Mouse (Mus musculus) limb, embryonic 10.5 days (tissue): Measurements from ENCODE around the gene Tfb2m. TPM values are rescaled to one million over a fixed set of nuclear protein-coding genes. Genes with fewer than 3 reads are reported as not detected.

Experiments
- DNase-seq: peaks from one replicate; pipeline ENCODE4 v3.0.0-alpha.2; 2017; ENCODE audit warnings: low spot score
- H3K27ac ChIP-seq: fragments of 300-500 bp; sonication (generic); 2 replicates; pipeline ENCODE4 v1.5.1; 2016; ENCODE audit warnings: mild to moderate bottlenecking
- H3K27me3 ChIP-seq: fragments of 300-500 bp; sonication (generic); 2 replicates; pipeline ENCODE4 v1.6.1; 2016; ENCODE audit warnings: low read depth, mild to moderate bottlenecking; ENCODE audit not compliant: poor library complexity, severe bottlenecking
- H3K36me3 ChIP-seq: fragments of 300-500 bp; sonication (generic); 2 replicates; pipeline ENCODE4 v1.6.1; 2016; ENCODE audit warnings: mild to moderate bottlenecking, moderate library complexity
- H3K4me1 ChIP-seq: fragments of 300-500 bp; sonication (generic); 2 replicates; pipeline ENCODE4 v1.6.1; 2016
- H3K4me3 ChIP-seq: fragments of 300-500 bp; sonication (generic); 2 replicates; pipeline ENCODE4 v1.5.1; 2016; ENCODE audit warnings: mild to moderate bottlenecking, moderate library complexity
- H3K9me3 ChIP-seq: fragments of 300-500 bp; sonication (generic); replicated peaks from 2 replicates; pipeline ENCODE4 v1.6.1; 2016; ENCODE audit warnings: mild to moderate bottlenecking
- WGBS: fragments of 180-500 bp; shearing (Covaris S2); methylation state at CpG from one replicate; pipeline ENCODE4 v1.1.7; 2016; 5-methylcytosine and 5-hydroxymethylcytosine counted together
- polyA plus RNA-seq: library from polyadenylated mRNA; unstranded; fragments of >200 nt; fragmentation: Nextera tagmentation; extraction: Ambion mirVana; gene quantifications from 2 replicates; pipeline ENCODE4 v1.2.1, GENCODE M21; 2016

The Tfb2m gene
- polyA plus RNA-seq, 1 experiment from 2014 or later = 25.5 TPM

GRCm38 (mm10) chr1:179573650-179574206, 27.7 kb upstream of the Tfb2m start:
- no peaks in the 10 kb centered on the region for H3K27me3 ChIP-seq
- no peaks in the 10 kb centered on the region for H3K36me3 ChIP-seq
- H3K9me3 ChIP-seq = no peaks in the 10 kb centered on the region
- H3K4me1 ChIP-seq = peaks cover 6% of the 10 kb centered on the region; the same call in 1 of the 2 replicates
- no peak overlapping the region for H3K4me3 ChIP-seq
- no peak for DNase-seq
- no peak overlapping the region for H3K27ac ChIP-seq
- WGBS = 89% methylated on average over 6 of the region's 6 CpGs

DNA sequence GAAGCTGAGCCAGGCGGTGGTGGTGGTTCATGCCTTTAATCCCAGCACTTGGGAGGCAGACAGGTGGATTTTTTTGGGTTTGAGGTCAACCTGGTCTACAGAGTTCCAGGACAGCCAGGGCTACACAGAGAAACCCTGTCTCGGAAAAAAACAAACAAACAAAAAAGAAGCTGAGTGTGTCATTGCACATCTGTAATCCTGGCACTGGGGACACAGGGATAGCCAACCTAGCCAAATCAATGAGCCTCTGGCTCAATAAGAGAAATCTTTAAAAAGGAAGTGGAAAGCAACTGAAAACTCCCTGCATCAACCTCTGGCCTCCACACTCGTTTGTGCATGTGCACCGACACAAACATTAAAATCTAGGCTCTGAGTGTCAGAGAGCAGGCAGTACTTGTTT, 25.6 kb upstream of the Tfb2m start:
- H3K36me3 ChIP-seq = no peaks in the 10 kb centered on the region
- H3K9me3 ChIP-seq = no peaks in the 10 kb centered on the region
- peaks cover 15% of the 10 kb centered on the region for H3K4me1 ChIP-seq
- H3K27me3 ChIP-seq = no peaks in the 10 kb centered on the region
- 90% methylated on average over 4 of the region's 4 CpGs for WGBS
- H3K4me3 ChIP-seq = no peak overlapping the region
- H3K27ac ChIP-seq = no peak overlapping the region
- DNase-seq = no peak

DNA sequence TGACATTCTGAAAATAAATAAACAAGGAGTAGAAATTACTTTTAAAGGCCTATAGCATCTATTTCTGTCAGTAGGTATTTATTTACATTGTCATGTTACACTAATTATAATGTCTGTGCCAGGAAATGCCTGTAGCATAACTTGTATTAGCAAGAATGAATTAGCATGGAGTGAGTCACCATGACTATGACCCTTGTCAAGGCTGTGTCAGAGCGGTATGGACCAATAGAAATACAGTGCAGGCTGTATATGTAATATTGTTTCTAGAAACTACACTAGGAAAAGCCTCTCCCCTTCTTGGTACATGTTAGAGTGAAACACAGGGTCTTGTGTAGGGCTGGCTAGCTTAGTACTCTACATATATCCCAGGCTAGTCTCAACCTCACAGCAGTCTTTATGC, 24.4 kb upstream of the Tfb2m start:
- 92% methylated on average over 1 of the region's 1 CpGs for WGBS
- H3K9me3 ChIP-seq = no peaks in the 10 kb centered on the region
- no peaks in the 10 kb centered on the region for H3K36me3 ChIP-seq
- H3K27ac ChIP-seq = no peak overlapping the region
- H3K4me3 ChIP-seq = no peak overlapping the region
- no peaks in the 10 kb centered on the region for H3K27me3 ChIP-seq
- DNase-seq = no peak
- peaks cover 15% of the 10 kb centered on the region for H3K4me1 ChIP-seq

DNA sequence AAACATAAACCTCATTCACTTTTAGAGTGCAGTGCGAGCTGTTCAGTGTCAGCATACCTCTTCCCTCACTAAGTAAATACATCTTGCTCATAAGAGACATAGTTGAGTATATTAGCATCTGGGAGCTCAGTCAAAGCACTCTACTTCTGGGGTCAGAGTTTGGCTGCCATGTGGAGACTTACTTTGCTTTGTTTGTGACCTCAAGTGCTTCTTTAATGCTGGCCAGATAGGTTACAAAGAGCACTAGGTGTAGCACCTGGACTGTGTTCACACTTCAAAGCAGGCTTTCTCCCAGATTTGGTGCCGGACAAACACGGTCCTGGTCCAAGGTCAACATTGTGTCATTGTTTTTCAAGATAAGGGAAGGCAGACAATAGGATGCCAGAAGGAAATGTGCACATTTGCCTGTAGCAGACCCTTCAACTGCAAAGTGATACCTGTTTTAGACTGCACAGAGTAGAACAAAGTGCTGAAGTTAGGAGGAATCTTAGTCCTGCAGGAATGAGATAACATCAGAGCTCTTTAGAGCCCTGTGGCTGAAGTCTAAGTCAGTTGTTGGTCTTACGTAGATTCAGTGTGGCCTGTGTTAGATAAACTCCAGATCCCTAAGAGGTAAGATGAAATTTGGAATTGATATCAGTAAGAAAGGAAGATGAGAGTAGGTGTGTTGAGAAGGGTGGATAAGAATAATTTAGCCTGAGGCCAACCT, 22.8 kb upstream of the Tfb2m start:
- H3K36me3 ChIP-seq = no peaks in the 10 kb centered on the region
- H3K9me3 ChIP-seq = no peaks in the 10 kb centered on the region
- peaks cover 10% of the 10 kb centered on the region for H3K4me1 ChIP-seq
- no peaks in the 10 kb centered on the region for H3K27me3 ChIP-seq
- 82% methylated on average over 4 of the region's 4 CpGs for WGBS
- H3K4me3 ChIP-seq = no peak overlapping the region
- no peak for DNase-seq
- H3K27ac ChIP-seq = no peak overlapping the region

GRCm38 (mm10) chr1:179567558-179567957, 21.5 kb upstream of the Tfb2m start:
- H3K4me1 ChIP-seq = peaks cover 17% of the 10 kb centered on the region
- no peaks in the 10 kb centered on the region for H3K9me3 ChIP-seq
- 70% methylated on average over 7 of the region's 7 CpGs for WGBS
- DNase-seq = no peak
- no peak overlapping the region for H3K27ac ChIP-seq
- H3K4me3 ChIP-seq = no peak overlapping the region
- H3K36me3 ChIP-seq = no peaks in the 10 kb centered on the region
- no peaks in the 10 kb centered on the region for H3K27me3 ChIP-seq

DNA sequence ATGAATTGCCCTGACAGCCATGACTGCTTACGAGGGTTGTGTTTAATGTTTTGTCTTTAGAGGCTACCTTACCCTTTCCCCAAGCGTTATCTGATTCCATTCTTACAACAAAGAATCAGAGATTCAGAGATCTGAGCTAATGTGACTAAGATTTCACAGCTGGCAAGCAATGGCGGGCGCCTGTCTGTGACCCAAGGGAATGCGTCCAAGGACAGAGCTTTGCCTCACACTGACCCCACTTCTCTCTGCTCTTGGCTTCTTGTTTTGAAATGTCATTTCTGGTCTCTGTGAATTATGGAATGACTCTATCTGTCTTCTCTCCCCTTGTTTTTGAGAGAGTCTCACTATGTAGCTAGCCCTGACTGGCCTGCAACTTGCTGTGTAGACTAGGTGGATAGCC, 17.9 kb upstream of the Tfb2m start:
- WGBS = 84% methylated on average over 5 of the region's 5 CpGs
- Histone ChIP-seq H3K4me3 (no peak overlapping the region), H3K27ac (no peak overlapping the region), H3K9me3 (no peaks in the 10 kb centered on the region), H3K27me3 (no peaks in the 10 kb centered on the region), H3K4me1 (peaks cover 17% of the 10 kb centered on the region), H3K36me3 (no peaks in the 10 kb centered on the region)
- DNase-seq = no peak

GRCm38 (mm10) chr1:179563211-179563610, 17.1 kb upstream of the Tfb2m start:
- Histone ChIP-seq H3K27ac (no peak overlapping the region), H3K9me3 (no peaks in the 10 kb centered on the region), H3K36me3 (no peaks in the 10 kb centered on the region), H3K27me3 (no peaks in the 10 kb centered on the region), H3K4me1 (peaks cover 17% of the 10 kb centered on the region), H3K4me3 (no peak overlapping the region)
- no peak for DNase-seq
- 85% methylated on average over 4 of the region's 4 CpGs for WGBS

DNA sequence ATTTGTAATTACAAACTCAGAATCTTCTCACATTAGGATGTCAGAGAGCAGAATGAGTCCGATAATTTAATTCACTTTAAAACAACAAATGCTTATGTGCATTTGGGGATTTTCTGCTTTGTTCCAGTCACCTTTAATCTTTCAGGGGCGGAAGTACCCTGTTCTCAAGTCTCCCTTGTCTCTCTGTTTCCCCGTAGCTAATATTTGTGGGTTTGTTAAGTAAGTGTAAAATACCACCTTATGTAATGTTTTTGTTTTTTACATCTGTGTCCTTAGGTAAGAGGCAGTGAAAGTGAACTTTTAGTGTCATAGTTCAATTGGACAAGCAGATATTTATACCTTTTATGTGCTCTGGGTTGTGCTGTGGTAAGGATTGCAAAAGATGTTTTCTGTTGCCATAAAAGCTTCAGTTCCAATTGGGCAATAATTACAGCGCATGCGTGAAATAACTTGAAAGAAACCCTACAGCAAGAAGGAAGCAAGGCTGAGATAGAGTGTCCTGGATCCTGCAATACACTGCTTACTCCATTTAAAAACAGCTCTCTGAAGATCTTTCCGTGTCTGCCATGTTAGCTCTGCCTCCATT, 14.9 kb upstream of the Tfb2m start:
- peaks cover 8% of the 10 kb centered on the region for H3K4me1 ChIP-seq
- H3K4me3 ChIP-seq = no peak overlapping the region
- 93% methylated on average over 6 of the region's 6 CpGs for WGBS
- no peak for DNase-seq
- no peaks in the 10 kb centered on the region for H3K36me3 ChIP-seq
- no peak overlapping the region for H3K27ac ChIP-seq
- H3K9me3 ChIP-seq = no peaks in the 10 kb centered on the region
- no peaks in the 10 kb centered on the region for H3K27me3 ChIP-seq

DNA sequence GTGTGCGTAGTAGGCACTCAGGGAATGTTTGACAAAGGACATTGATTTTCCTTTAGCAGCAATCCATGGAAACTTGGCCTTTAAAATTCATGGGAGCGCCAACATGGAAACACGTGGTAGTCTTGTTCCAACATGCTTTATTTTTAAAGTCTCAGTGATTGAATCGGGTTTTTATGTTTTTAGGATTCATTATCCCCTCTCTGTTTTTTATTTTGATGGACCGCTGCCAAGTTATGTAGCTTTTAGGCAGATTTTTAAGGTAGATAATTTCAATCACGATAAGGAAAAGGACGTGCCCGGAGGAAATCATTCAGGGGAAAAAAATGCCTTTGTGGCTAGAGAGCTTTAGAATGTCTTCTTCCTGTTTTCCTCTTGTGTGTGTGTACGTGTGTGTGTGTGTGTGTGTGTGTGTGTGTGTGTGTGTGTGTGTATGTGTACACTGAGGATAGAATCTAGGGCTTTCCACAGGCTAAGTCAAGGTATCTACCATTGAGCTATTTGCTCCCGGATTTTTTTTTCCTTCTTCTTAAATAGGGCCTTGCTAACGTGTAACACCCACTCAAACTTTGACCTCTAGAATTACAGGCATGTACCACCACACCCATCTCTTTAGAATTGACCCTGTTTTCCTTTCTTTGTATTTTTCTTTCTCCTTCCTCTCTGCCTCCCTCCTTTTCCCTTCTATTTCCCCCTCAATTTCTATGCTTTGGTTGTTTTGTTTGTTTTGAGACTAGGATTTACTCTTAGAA, 13.6 kb upstream of the Tfb2m start:
- Histone ChIP-seq H3K4me3 (no peak overlapping the region), H3K36me3 (no peaks in the 10 kb centered on the region), H3K9me3 (no peaks in the 10 kb centered on the region), H3K4me1 (peaks cover 8% of the 10 kb centered on the region), H3K27ac (no peak overlapping the region), H3K27me3 (no peaks in the 10 kb centered on the region)
- DNase-seq = no peak
- 87% methylated on average over 11 of the region's 11 CpGs for WGBS

DNA sequence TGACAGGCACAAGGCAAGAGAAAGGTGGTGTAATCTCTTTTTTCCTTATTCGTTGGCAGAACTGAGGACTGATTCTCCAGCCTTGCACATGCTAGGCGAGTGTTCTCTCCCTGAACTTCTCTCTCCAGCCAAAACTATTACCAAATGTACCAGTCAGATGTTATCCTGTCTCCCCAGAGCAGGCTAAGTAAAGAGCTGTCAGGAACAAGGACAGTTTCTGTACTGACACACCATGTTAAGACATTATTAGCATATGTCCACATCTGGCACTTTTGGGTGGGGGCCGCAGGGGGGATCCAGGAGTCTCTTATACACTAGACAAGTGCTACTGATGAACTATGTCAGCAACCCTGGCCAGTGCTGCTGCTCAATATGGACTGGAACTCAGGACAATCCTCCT, 10.9 kb upstream of the Tfb2m start:
- no peaks in the 10 kb centered on the region for H3K9me3 ChIP-seq
- H3K27me3 ChIP-seq = no peaks in the 10 kb centered on the region
- no peak overlapping the region for H3K4me3 ChIP-seq
- H3K4me1 ChIP-seq = no peaks in the 10 kb centered on the region
- no peak for DNase-seq
- no peak overlapping the region for H3K27ac ChIP-seq
- WGBS = 97% methylated on average over 3 of the region's 3 CpGs
- H3K36me3 ChIP-seq = no peaks in the 10 kb centered on the region

DNA sequence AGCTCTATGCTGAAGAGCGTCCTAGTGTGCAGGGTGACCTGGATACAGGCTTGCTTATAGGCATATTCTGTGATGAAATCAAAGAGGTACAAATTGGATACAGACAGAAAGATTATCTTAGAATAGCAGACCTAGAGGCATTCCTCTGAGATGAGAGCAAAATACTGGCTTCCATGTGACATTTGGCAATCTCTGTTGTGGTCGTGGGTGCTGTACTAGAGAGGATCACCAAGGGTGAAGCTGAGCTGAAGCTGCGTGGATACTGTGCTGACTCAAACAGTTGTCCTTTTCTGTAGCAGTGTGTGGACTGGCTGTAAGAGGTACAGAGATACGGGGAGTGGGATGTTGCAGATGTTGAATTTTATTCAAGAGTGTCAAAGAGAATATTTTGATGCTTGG, 7.9 kb upstream of the Tfb2m start:
- no peak for DNase-seq

GRCm38 (mm10) chr1:179553197-179553948, 7.3 kb upstream of the Tfb2m start:
- H3K27me3 ChIP-seq = no peaks in the 10 kb centered on the region
- no peaks in the 10 kb centered on the region for H3K36me3 ChIP-seq
- peaks cover 1% of the 10 kb centered on the region; the same call in 1 of the 2 replicates for H3K4me1 ChIP-seq
- 87% methylated on average over 5 of the region's 5 CpGs for WGBS
- H3K4me3 ChIP-seq = no peak overlapping the region
- H3K27ac ChIP-seq = no peak overlapping the region
- DNase-seq = no peak
- H3K9me3 ChIP-seq = no peaks in the 10 kb centered on the region

More for the DNA sequence above, 7.9 kb upstream of the Tfb2m start:
- H3K36me3 ChIP-seq = no peaks in the 10 kb centered on the region
- H3K9me3 ChIP-seq = no peaks in the 10 kb centered on the region
- no peaks in the 10 kb centered on the region for H3K4me1 ChIP-seq
- H3K4me3 ChIP-seq = no peak overlapping the region
- H3K27me3 ChIP-seq = no peaks in the 10 kb centered on the region
- WGBS = 89% methylated on average over 4 of the region's 4 CpGs
- H3K27ac ChIP-seq = no peak overlapping the region
